Mouse (Mus musculus) Patski (cell line): ENCODE results near the gene Gsta1. TPM values are rescaled to one million over a fixed set of nuclear protein-coding genes. Genes with fewer than 3 reads are reported as not detected.
A peak's percentile ranks its signal among the peaks of the same experiment; 100 is the strongest.

Experiments used
- ATAC-seq: fragments of 100-300 bp; one replicate; pipeline ENCODE4 v1.8.0; 2021
- CTCF ChIA-PET: fragments of 350-600 bp; sonication (Branson Sonifier 250); formaldehyde crosslinking; loops from one replicate; lab custom pipeline; 2022; ENCODE audit warnings: inconsistent platforms; lab: Charles Lee
- POLR2A ChIA-PET: fragments of 350-600 bp; sonication (Branson Sonifier 250); formaldehyde crosslinking; loops from one replicate; lab custom pipeline; 2022; ENCODE audit warnings: antibody characterized with exemption, inconsistent platforms; lab: Charles Lee
- DNase-seq: peaks from one replicate; pipeline ENCODE4 v3.0.0-alpha.2; 2011; ENCODE audit warnings: low read depth, low spot score
- H3K27me3 ChIP-seq: fragments of 371-371 bp; one replicate; pipeline ENCODE4 v1.5.1; 2021
- CTCF ChIP-seq: fragments of 100-300 bp; IDR thresholded peaks from one replicate; pipeline ENCODE4 v1.5.1; 2021
- in situ Hi-C: fragments of 300-500 bp; cut with MboI; formaldehyde crosslinking; loops from 3 replicates; pipeline ENCODE4 v1.11.1; 2018; ENCODE audit warnings: low pct_unique_long_range_greater_than_20kb, mixed read lengths
- polyA plus RNA-seq: library from polyadenylated mRNA; unstranded; gene quantifications from one replicate; pipeline ENCODE4 v1.2.3, GENCODE M21; 2021

Gene Gsta1
- polyA plus RNA-seq, 1 experiment from 2014 or later = 1.8 TPM

DNA sequence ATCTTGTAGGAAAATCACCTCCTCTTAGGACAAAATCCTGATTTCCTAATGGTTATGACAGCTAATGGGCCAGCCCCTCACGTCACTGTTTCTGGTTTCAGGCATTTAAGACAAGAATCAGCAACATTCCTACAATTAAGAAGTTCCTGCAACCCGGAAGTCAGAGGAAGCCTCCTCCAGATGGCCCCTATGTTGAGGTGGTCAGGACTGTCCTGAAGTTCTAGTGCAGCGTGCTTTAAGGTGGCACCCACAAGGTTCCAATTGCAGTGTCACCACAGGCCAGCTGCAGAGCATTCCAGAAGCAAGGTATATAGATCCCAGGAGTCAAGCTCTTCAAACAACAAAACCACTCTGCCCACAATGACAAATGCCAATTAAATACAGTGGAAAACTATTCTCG lies 21.5 kb upstream of the Gsta1 start:
- no peaks in the 10 kb centered on the region for H3K27me3 ChIP-seq
- DNase-seq = no peak
- in situ Hi-C loops = loop anchor here (25.0 kb wide), 1 partner anchor 103 kb away; the partner anchor contains the start of gene Omt2a
- ChIA-PET POLR2A (no interaction called here), CTCF (no interaction called here)
- no peak for ATAC-seq
- TF ChIP-seq CTCF = no peak

DNA sequence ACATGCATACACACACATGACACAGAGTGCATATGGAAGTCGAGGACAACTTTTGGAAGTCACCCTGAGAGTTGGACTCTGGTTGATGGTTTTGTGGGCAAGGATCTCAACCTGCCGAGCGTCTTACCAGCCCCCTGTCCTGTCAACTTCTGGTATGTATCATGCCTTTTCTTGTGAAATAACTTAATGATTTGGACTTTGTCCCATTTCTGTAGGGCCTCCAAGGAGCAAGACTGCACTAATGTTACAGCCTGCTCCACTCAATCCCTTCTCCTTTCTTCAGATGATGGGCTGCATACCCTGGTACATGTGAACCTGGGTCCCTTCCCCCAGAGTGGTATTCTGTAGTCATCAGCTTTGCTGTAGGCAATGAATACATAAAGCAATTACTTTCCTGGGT lies 20.4 kb upstream of the Gsta1 start:
- POLR2A ChIA-PET = no interaction called here
- TF ChIP-seq CTCF = no peak
- ATAC-seq (no peak), DNase-seq (no peak)
- in situ Hi-C loops = loop anchor here (25.0 kb wide), 1 partner anchor 102 kb away; the partner anchor contains the start of gene Omt2a
- no peaks in the 10 kb centered on the region for H3K27me3 ChIP-seq
- CTCF ChIA-PET = no interaction called here

DNA sequence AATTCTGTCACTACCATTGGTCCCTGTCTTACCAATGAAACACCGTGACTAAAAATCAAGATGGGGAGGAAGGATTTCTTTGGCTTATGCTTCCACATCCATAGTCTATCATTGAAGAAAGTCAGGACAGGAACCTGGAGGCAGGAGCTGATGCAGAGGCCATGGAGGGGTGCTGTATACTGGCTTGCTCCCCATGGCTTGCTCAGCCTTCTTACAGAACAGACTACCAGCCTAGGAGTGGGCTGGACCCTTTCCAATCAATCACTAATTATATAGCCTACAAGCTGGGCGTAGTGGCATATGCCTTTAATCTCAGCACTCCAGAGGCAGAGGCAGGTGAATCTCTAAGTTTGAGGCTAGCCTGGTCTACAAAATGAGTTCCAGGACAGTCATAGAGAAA lies 19.6 kb upstream of the Gsta1 start:
- no peak for ATAC-seq
- DNase-seq = no peak
- in situ Hi-C loops = loop anchor here (25.0 kb wide), 1 partner anchor 101 kb away; the partner anchor contains the start of gene Omt2a
- CTCF ChIA-PET = no interaction called here
- no peaks in the 10 kb centered on the region for H3K27me3 ChIP-seq
- POLR2A ChIA-PET = no interaction called here
- TF ChIP-seq CTCF = no peak

DNA sequence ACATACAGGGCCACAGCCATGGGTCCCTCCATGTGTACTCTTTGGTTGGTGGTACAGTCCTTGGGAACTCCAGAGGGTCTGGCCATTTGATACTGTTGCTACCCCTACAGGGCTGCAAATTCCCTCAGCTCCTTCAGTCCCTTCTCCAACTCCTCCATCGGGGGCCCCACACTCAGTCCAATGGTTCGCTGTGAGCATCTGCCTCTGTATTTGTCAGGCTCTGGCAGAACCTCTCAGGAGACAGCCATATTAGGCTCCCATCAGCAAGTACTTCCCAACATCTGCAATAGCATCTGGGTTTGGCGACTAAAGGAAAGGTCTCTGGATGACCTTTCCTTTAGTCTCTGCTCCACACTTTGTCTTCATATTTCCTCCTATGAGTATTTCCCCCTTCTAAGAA lies 18.9 kb upstream of the Gsta1 start:
- POLR2A ChIA-PET = no interaction called here
- ATAC-seq = no peak
- CTCF ChIA-PET = interaction anchor here (1.2 kb wide), 1 partner anchor 17 kb away, joined by 3 read pairs; no protein-coding TSS in a partner anchor

DNA sequence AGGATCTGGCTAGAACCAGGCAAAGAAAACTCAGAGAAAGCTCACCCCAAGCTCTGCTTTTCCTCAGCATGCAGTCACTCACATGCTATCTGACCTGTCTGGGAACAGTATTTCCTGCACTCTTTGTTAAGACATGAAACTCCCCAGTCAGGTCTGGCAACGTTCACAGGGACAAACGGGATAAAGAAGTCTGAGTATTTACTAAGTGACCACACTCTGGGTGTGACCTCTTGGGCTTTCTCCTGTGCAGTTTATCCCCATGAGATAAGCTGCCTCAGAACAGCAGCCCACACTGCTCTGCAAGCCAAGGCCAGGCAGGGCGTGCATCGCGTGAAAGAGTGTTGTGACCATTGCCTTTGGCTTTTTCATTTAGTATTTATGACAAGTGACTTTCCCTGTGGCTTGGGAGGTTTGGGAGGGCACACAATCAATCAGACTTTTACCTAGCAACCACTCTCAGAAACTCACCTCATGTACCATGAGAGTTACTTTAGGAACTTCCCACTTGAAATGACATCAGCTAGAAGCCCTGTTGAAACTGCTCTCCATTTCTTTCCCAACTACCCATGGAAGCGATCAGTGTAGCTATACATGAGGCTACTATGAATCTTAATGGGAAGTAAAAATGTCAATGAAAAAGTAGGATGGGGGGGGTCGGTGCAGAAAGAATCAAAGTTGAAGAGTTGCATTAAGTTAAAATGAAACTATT lies 18.0 kb upstream of the Gsta1 start:
- CTCF ChIA-PET = interaction anchor here (1.2 kb wide), 1 partner anchor 18 kb away, joined by 3 read pairs; no protein-coding TSS in a partner anchor
- ATAC-seq (no peak), DNase-seq (no peak)
- TF ChIP-seq CTCF = no peak
- POLR2A ChIA-PET = no interaction called here
- in situ Hi-C loops = loop anchor here (25.0 kb wide), 1 partner anchor 100 kb away; the partner anchor contains the start of gene Omt2a
- H3K27me3 ChIP-seq = no peaks in the 10 kb centered on the region

More for the DNA sequence above, 18.9 kb upstream of the Gsta1 start:
- no peaks in the 10 kb centered on the region for H3K27me3 ChIP-seq
- TF ChIP-seq CTCF = no peak
- in situ Hi-C loops = loop anchor here (25.0 kb wide), 1 partner anchor 101 kb away; the partner anchor contains the start of gene Omt2a
- DNase-seq = no peak

DNA sequence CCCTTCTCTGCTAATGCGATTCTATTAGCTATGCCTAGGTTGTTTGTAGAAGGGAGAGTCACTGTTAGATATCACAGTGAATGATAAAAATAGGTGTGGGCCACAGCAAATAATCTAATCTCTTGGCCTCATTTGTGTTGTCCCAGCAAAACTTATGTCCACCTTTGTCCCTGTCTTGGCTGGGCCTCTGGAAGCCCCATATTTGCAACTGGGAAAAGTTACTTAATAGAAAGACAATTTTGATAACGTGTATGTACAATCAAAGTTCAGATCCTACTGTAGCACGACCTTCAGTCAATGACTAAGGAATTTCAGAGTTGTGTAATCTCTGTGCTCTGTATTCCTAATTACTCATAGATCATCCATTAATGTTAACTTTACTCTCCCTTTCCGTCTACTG lies 13.4 kb upstream of the Gsta1 start:
- no peak for TF ChIP-seq CTCF
- ChIA-PET CTCF (interaction anchor here (0.8 kb wide), 1 partner anchor 13 kb away, joined by 3 read pairs; no protein-coding TSS in a partner anchor), POLR2A (no interaction called here)
- DNase-seq = no peak
- in situ Hi-C loops = loop anchor here (25.0 kb wide), 1 partner anchor 95 kb away; the partner anchor contains the start of gene Omt2a
- no peak for ATAC-seq
- H3K27me3 ChIP-seq = no peaks in the 10 kb centered on the region

DNA sequence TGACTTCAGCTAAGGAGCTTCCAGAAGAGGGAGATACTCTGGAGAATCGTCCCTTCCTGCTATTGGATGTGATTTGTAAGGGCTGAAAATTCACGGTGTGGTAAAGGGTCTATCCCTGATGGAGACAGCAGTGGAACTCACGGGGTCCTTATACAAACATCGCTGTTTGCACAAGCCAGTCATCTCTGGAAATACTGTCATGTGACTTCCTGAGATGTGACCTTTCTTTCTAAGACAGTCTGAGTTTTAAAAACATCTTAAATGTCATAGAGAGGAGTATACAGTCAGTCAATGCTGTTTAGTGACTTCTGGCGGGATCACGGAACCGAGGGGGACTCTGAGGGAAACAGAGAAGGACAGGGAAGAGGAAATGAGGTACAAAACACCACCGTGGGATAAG lies 7.8 kb upstream of the Gsta1 start:
- TF ChIP-seq CTCF = no peak
- DNase-seq (no peak), ATAC-seq (no peak)
- in situ Hi-C loops = loop anchor here (25.0 kb wide), 1 partner anchor 90 kb away; the partner anchor contains the start of gene Omt2a
- H3K27me3 ChIP-seq = no peaks in the 10 kb centered on the region
- CTCF ChIA-PET = interaction anchor here (1.1 kb wide), 1 partner anchor 108 kb away, joined by 3 read pairs; no protein-coding TSS in a partner anchor
- POLR2A ChIA-PET = no interaction called here

DNA sequence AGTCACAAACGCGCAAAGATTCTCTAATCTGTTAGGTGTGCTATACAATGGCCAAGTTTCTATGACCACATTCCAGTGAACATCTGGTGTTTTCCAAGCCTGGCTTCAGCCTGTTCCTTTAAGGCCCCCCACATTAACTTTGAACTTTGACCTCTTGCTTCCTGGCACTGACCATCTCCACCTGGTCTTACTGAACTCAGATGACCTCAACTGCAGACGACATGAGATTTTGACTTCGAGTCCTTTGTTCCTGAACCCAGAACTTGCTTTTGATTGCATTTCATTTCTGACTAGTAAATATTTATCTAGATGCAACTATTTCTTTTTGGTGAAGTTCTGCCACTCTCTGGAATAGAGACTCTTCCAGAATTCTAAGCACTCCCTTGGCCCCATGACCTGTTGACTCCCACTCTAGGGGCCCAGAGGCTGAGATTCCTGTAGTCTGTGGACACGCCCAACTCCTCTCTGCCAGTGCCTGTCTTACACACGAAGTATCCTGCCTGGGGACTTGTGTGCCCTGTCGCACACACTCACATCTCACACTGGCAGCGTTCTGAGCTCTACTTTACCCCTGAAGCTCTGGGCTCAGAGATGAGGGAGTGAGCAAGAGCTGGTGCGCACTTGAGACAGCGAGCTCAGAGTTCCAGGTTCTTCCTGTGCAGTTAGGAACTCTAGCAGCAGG lies 7.1 kb upstream of the Gsta1 start:
- no peaks in the 10 kb centered on the region for H3K27me3 ChIP-seq
- in situ Hi-C loops = loop anchor here (25.0 kb wide), 1 partner anchor 89 kb away; the partner anchor contains the start of gene Omt2a
- ChIA-PET POLR2A (no interaction called here), CTCF (interaction anchor here (1.1 to 1.4 kb wide), 2 partner anchors 9 to 109 kb away, joined by 3 to 7 read pairs; no protein-coding TSS in a partner anchor)
- no peak for DNase-seq
- TF ChIP-seq CTCF = no peak
- ATAC-seq = no peak

DNA sequence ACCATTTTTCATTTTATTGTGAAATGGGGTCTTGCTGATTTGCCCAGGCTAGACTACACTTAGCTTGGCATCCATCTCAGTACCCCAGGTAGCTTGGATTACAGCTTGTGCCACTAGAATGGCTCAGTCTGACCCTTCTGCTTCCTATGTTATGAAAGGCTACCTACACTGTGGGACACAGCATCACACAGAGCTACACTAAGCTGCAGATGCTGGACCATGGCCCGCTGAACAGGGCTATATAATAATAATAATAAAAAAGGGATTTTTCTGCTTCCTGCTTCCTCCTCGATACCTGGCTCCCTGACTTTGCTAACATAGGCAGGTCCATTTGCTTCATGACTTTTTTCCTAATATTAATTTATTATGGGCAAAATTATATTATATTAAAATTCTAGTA lies 6.0 kb upstream of the Gsta1 start:
- no peak for ATAC-seq
- in situ Hi-C loops = loop anchor here (25.0 kb wide), 1 partner anchor 88 kb away; the partner anchor contains the start of gene Omt2a
- POLR2A ChIA-PET = no interaction called here

DNA sequence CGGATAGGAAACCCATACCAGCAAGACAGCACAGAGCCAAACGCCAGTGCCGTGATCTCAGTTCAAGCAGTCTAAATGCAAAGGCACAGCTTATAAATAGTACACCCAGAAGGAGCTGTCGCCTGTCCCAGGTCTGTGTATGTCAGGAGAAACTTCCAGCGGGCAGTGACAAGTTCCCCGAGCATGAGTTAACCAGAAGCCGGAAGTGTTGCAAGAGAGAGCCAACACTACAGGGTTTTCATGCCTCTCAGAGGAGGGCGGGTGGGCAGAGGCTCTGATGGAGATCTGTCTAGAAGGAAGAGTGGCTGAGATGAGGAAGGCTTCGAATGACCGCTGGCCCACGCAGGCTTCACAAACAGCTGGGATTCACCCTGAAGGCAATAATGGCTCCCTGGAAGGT lies 5.2 kb upstream of the Gsta1 start:
- POLR2A ChIA-PET = no interaction called here
- no peak for TF ChIP-seq CTCF
- no peaks in the 10 kb centered on the region for H3K27me3 ChIP-seq
- in situ Hi-C loops = no loop called here
- DNase-seq (no peak), ATAC-seq (peak; percentile 40)
- CTCF ChIA-PET = no interaction called here

More for the DNA sequence above, 6.0 kb upstream of the Gsta1 start:
- TF ChIP-seq CTCF = no peak
- CTCF ChIA-PET = interaction anchor here (1.1 to 1.4 kb wide), 2 partner anchors 10 to 30 kb away, joined by 4 to 7 read pairs; no protein-coding TSS in a partner anchor
- H3K27me3 ChIP-seq = no peaks in the 10 kb centered on the region
- DNase-seq = no peak
